Mouse (Mus musculus) embryo, embryonic 11.5 days (tissue): ENCODE data around the gene Cpe.

Experiments
- DNase-seq: peaks from one replicate; pipeline ENCODE4 v3.0.0-alpha.2; 2012; ENCODE audit warnings: low read depth, low spot score

Cpe gene

DNA sequence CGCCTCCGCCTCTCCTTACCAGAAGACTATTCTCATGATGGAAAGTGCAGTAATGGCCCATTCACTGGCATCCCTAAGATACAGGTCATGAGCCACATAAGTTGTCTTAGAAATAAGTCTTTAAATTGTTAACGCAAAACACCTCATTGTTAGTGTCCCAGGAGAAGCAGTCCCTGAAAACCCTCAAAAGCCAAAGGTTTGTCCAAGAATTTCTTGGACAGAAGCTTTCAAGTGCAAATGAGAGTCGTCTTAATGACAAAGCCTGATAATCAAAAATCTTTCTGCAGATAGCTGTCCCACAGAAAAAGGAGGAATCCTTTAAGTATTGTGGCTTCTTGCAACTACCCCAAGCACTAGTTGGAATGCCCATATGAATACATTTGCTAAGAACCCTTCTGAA lies 60.7 kb downstream of the Cpe start:
- DNase-seq = no peak

GRCm38 (mm10) chr8:64631761-64632160 lies 61.1 kb downstream of the Cpe start:
- no peak for DNase-seq

- DNase-seq = no peak
Measured at GRCm38 (mm10) chr8:64629034-64629760, 63.7 kb downstream of the Cpe start.

DNA sequence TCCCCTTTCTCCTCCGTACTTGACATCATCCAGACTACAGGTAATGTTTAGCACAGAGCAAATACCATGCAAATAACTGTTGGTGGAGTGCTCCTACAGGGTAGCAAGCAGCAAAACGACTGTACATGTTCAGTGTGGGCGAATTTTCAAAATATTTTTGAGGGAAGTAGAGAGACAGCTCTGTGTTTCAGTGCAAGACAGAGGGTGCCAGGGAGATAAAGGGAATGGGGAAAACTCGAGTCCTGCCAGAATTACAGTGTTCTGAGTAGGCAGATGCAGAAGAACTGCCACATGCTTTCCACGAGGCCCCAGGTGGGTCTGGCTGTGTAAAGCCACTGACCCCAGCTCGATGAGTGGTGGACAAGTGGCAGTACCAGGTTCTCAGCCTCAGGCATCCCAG lies 64.8 kb downstream of the Cpe start:
- DNase-seq = no peak

- DNase-seq = no peak
Measured at GRCm38 (mm10) chr8:64624603-64625037, 68.2 kb downstream of the Cpe start.

DNA sequence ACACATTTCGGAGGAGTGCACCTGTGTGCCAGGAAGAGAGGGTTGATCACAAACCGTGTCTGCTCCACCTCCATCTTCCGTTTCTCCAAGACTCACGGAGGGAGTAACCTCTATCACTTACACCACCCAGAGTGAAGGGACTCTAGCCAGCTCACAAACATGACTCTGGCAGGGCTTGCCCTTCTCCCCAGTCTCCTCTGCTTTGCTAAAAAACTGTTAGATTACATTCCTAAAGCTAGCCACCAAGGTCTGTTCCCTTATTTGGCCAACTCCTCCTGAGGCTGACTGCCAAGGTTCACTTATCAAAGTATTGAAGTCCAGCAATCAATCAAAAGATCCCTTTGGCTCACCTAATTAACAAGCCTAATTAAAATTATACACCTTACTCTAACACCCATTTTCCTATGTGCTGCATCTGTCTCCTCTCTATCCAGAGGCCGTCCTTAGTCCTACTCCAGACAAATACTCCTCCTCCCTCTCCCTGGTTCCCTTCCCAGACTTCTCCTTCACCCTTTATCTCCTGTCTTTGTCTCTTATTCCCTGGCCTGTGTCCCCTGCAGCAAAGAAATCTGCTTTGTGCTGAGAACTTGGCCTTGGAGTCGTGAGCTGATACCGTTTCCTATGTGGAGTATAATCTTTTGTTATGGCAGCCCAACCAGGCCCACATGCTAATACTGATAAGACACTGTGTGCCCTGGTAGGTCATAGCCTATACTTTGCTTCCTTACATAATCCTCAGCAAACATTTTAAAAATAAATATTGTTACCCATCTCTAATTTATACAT lies 72.3 kb downstream of the Cpe start:
- no peak for DNase-seq

DNA sequence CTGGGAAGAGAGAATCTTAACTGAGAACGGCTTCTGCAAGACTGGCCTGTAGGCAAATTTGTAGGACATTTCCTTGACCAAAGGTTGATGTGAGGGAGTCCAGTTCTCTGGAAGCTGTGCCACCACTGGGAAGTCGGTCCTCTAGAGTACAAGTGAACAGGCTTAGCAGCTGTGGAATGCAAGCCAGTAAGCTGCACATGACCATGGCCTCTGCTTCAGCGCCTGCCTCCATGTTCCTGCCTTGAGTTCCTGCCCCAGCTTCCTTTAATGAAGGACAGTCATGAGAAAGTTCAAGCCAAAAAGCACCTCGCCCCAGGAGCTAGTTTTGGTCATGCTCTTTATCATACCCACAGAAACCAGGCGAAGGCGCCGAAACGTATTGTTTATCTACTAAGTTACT lies 73.2 kb downstream of the Cpe start:
- no peak for DNase-seq

DNA sequence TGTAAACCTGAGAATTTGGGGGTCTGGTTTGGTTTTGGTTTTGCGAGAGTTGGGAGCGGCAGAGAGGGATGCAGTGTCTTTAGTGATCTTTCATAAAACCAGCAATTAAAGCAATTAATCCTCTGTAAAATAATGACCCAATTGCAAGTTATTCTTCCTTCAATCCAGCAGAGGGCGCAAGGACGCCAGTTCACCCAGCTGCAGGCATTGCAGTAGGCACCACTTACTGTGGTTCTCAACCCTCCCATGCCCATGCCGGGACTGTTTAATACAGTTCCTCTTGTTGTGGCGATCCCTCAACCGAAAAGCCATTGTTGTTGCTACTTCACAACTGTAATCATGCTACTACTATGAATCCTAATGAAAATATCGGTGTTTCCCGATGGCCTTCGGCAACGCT lies 74.2 kb downstream of the Cpe start:
- peak; percentile 38 for DNase-seq

DNA sequence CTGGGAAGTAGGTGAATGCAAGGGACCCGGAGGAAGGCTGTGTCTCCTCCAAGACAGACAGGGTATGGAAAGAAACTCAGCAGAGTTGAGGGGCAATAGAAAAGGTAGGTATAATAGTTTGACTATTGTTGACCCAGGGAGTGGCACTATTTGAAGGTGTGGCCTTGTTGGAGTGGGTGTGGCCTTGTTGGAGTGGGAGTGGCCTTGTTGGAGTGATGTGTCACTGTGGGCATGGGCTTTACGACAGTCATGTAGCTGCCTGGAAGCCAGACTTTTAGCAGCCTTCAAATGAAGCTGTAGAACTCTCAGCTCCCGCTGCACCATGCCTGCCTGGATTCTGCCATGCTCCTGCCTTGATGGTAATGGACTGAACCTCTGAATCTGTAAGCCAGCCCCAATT lies 76.3 kb downstream of the Cpe start:
- no peak for DNase-seq

DNA sequence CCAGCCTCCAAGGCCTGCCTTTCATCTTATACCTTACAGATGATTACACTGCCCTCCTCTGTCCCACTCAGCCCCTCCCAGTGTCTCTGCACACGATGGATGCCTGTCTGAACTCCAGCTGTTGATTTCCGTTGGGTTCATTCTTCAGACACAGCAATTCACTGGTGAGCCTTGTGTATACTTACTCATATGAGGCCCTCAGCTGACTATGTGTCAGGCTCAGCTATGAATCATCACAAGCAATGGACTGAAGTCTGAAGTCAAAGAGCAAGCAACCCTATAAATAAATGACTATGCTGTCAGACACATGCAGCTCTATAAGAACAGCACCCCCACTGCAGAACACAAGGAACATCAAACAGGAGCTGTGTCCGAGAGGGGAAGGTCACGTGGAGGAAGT lies 77.4 kb downstream of the Cpe start:
- no peak for DNase-seq

- no peak for DNase-seq
Measured at GRCm38 (mm10) chr8:64613663-64614062, 79.2 kb downstream of the Cpe start.

GRCm38 (mm10) chr8:64611210-64611974 lies 81.5 kb downstream of the Cpe start:
- DNase-seq = no peak

DNA sequence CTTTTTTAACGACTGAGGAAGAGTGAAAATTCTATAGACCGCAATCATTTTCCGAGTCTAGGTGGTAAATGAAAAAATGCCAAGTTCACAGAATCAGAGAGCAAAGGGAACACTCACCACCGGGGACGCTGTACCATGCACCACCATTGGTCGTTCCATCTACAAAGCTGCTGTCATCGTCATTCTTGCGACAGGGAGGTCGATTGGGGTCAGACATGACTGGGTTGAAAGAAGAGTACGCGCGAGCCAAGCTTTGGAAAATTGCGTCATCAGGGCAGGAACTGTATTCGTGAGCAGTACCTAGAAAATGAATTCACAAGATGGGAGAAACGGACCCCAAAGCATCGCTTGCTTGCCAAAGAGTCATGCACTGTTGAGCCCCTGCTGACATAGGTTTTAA lies 83.9 kb downstream of the Cpe start:
- no peak for DNase-seq

DNA sequence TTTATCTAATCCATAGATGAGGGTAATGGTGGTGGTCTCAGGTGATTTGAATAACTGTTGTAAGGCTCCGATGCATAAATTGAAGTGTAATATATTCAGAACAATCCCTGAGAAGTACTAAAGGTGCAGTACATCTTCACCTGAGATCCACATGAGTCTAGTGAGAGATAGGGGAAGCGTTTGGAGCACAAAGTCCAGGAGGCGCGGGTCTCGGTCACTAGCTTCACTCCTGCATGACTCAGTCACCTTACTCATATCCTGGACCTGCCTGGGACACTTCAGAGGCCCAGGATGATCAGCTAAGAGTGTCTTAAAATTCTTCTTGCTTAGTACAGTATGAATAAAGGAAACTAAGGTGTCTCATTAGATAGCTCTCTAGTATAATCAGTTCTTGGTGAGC lies 86.8 kb downstream of the Cpe start:
- DNase-seq = no peak

DNA sequence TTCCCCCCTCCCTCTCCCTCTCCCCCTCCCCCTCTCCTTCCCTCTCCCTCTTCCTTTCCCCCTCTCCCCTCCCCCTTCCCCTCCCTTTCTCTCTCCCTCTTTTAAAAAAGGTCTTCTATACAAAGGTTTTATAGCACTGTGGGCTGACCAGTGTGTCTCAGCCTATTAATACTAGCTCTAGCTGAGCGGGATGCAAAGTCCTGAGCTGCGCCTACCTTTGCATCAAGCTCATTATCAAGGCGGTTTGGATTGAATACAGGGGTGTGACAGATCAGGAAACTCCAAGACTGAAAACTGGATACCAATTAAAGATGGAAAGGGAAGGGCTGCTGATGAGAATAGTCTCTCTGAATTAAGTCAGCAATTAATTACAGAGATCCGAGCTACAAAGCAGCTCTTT lies 94.6 kb downstream of the Cpe start:
- DNase-seq = no peak

- DNase-seq = peak; percentile 48
Measured at GRCm38 (mm10) chr8:64597042-64597970, 95.5 kb downstream of the Cpe start.

- DNase-seq = no peak
Measured at GRCm38 (mm10) chr8:64596396-64596795, 96.5 kb downstream of the Cpe start.

- DNase-seq = no peak
Measured at GRCm38 (mm10) chr8:64590456-64590855, 102.4 kb downstream of the Cpe start.

DNA sequence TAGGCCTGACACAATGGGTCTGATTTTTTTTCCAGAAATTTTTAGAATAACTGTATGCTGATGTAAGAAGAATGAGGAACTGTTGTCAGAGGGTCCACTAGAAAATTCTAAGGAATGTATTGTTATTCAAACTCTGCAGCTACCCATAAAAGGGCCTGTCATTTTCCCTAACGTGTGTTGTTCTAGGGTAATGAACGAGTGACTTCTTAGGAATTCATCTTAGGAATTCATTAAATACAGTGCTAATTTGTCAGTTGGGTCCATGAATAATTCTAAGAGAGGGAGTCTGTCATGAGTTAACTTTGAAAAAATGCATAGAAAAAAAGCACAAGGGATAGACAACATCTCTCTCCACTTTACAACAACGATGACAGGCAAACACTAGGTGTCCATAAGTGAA lies 110.0 kb downstream of the Cpe start:
- DNase-seq = no peak

DNA sequence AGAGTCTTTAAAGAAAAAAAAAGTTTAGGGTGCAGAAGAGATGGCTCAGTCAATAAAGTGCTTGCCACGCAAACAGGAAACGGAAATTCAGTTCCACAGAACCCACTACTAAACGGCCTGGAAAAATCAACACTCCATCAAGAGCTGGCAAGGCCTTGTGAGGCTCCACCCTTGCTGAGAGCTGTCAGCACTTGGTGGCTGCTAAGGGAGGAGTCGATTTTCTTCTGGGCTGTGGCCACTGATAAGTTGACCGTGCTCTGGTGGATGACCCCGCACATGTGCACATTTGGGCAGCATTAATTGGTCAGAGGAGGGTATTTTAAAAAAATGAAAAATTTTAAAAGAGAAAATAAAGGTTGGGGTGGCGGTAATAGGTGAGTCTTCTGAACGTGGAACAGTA lies 114.6 kb downstream of the Cpe start:
- no peak for DNase-seq

DNA sequence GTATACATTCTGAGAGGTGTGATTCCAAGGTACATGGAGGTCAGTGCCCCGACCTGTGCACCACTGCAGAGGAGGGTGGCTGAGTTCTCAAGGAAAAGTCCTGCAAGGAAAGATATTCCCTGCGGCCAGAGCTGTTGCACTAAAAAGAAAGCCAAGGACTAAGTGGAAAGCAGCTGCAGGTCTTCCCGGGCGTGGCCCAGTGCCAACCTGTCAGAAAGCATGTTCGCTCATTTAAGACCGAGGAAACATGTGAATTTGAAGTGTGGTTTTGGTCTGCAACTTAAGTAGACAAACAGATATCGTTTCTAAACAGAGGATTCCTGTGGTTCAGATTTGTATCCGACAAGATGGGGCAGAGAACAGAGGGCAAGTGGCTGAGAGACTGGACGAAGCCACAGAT lies 117.9 kb downstream of the Cpe start:
- no peak for DNase-seq
